Mouse (Mus musculus) bone marrow macrophage, adult 2 months (primary cell): Measurements from ENCODE around the gene Mroh9.

Source experiments
- CTCF ChIP-seq: IDR thresholded peaks from 2 replicates; pipeline ENCODE4 v1.5.1; 2012; ENCODE audit warnings: low read depth, mild to moderate bottlenecking, low read length, moderate library complexity
- POLR2A ChIP-seq: IDR thresholded peaks from 2 replicates; pipeline ENCODE4 v1.6.1; 2012; ENCODE audit warnings: mild to moderate bottlenecking, low read depth, low read length, borderline replicate concordance

DNA sequence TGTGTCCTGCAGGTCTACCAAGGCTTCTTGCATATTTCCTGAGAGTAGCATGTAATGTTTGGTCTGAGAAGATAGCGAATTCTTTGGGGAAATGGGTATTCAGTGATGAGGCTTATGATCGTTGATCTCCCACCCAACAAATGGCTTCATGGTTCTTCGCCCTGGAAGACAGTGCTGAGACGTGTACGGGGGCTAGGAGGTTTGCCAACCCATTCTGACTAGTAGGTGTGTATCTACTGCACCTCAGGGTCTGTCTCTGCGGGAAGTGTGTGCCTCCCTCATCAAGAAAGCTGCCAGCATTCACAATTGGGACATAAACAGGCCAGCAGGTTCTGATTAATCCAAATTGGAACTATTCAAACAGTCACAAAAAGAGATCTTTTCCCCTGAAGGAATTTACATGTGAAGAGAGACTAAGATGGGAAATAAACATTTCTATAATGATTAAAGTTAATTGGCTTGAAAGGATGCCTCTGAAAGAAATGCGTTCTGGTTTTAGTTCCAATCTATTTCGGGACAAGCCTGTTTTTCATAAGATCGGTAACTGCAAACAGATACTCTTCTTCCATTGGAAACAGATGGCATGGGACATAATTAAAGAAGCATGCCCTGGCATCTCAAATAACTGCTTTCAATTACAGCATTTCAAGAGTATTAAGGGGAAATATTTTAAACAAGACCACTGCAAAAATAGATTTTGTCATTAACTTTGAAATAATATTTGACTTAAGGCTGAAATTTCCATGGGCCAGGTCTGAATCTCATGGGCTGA lies 43.8 kb upstream of the Mroh9 start:
- TF ChIP-seq POLR2A (no peak), CTCF (no peak)
